Mouse (Mus musculus) forebrain, embryonic 16.5 days (tissue): ENCODE measurements at regions not wholly inside any gene's neighbourhood (a gene's known extent, or its start where the extent isn't known, plus 50 kb on each side); places are given as distances from the start of the nearest gene placed in this dataset.
A peak's percentile ranks its signal among the peaks of the same experiment; 100 is the strongest.

Source experiments
- ATAC-seq: fragments of 200-750 bp; cut with Nextera tagmentation; 2 replicates; pipeline ENCODE4 v1.8.0; 2017; ENCODE audit warnings: mild to moderate bottlenecking, moderate library complexity
- H3K27ac ChIP-seq: fragments of 300-500 bp; sonication (generic); 2 replicates; pipeline ENCODE4 v1.5.1; 2014; ENCODE audit warnings: low read length, control low read depth
- H3K27me3 ChIP-seq: fragments of 300-500 bp; sonication (generic); replicated peaks from 2 replicates; pipeline ENCODE4 v1.6.1; 2014; ENCODE audit warnings: low read length; ENCODE audit not compliant: control insufficient read depth, insufficient read depth
- H3K36me3 ChIP-seq: fragments of 300-500 bp; sonication (generic); 2 replicates; pipeline ENCODE4 v1.6.1; 2014; ENCODE audit not compliant: control insufficient read depth, insufficient read depth
- H3K4me1 ChIP-seq: fragments of 300-500 bp; sonication (generic); replicated peaks from 2 replicates; pipeline ENCODE4 v1.6.1; 2014; ENCODE audit warnings: low read length; ENCODE audit not compliant: control insufficient read depth, insufficient read depth
- H3K4me2 ChIP-seq: fragments of 300-500 bp; sonication (generic); 2 replicates; pipeline ENCODE4 v1.6.1; 2014; ENCODE audit warnings: mild to moderate bottlenecking, low read length, control low read depth
- H3K4me3 ChIP-seq: fragments of 300-500 bp; sonication (generic); replicated peaks from 2 replicates; pipeline ENCODE4 v1.5.1; 2014; ENCODE audit warnings: mild to moderate bottlenecking, low read length, control low read depth
- H3K9ac ChIP-seq: fragments of 300-500 bp; sonication (generic); replicated peaks from 2 replicates; pipeline ENCODE4 v1.6.1; 2014; ENCODE audit warnings: low read depth, low read length, control low read depth
- H3K9me3 ChIP-seq: fragments of 300-500 bp; sonication (generic); 2 replicates; pipeline ENCODE4 v1.6.1; 2016; ENCODE audit warnings: low read length; ENCODE audit not compliant: control insufficient read depth
- WGBS: fragments of 180-500 bp; shearing (Covaris S2); extraction: QIAGEN DNeasy Blood & Tissue Kit; methylation state at CpG from one replicate; pipeline ENCODE4 v1.1.7; 2014; 5-methylcytosine and 5-hydroxymethylcytosine counted together

GRCm38 (mm10) chr11:8148485-8148825 is 515.9 kb downstream of the Tns3 start:
- WGBS, result 80% methylated on average over 5 of the region's 5 CpGs
- no peak overlapping the region for H3K4me3 ChIP-seq
- H3K27ac ChIP-seq, result no peak overlapping the region
- no peaks in the 10 kb centered on the region for H3K27me3 ChIP-seq
- H3K9ac ChIP-seq, result no peak overlapping the region
- H3K4me1 ChIP-seq, result no peaks in the 10 kb centered on the region
- no peaks in the 10 kb centered on the region for H3K36me3 ChIP-seq
- ATAC-seq, result no peak
- H3K4me2 ChIP-seq, result no peak overlapping the region
- H3K9me3 ChIP-seq, result no peaks in the 10 kb centered on the region

- Histone ChIP-seq H3K36me3 (no peaks in the 10 kb centered on the region), H3K4me2 (peak overlapping the region; percentile 24), H3K27me3 (no peaks in the 10 kb centered on the region), H3K27ac (no peak overlapping the region), H3K9ac (no peak overlapping the region), H3K4me3 (no peak overlapping the region), H3K4me1 (no peaks in the 10 kb centered on the region), H3K9me3 (no peaks in the 10 kb centered on the region)
- WGBS, result 5% methylated on average over 6 of the region's 6 CpGs
- ATAC-seq, result 0 out of 2 replicates have a peak, but pooled peaks have one; percentile 61
Observed at GRCm38 (mm10) chr11:8147790-8148484, 516.4 kb downstream of the Tns3 start.

DNA sequence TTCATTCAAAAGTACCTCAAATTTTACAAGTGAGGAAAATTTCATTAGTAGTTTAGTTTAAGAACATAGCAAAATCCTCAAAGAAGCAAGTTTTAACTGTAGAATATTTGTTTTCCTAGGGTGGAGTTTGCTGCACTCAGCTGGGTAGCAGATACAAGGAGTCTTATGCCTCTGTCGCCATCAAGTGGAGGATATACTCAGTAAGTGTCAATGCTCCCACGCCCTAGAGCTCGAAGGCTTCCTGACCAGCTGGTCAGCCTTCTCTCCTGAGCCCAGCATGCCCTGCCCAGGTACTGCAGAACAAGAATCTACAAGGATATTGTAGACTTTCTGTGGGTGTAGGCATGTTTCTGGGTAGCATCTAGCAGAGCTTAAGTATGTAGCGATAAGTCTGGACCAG is 527.0 kb downstream of the Tns3 start:
- ATAC-seq, result no peak

GRCm38 (mm10) chr11:8136666-8137065 is 527.7 kb downstream of the Tns3 start:
- no peaks in the 10 kb centered on the region for H3K9me3 ChIP-seq
- H3K36me3 ChIP-seq, result no peaks in the 10 kb centered on the region
- no peaks in the 10 kb centered on the region for H3K4me1 ChIP-seq
- WGBS, result 90% methylated on average over 4 of the region's 4 CpGs
- no peak overlapping the region for H3K4me2 ChIP-seq
- H3K4me3 ChIP-seq, result no peak overlapping the region
- no peak for ATAC-seq
- no peaks in the 10 kb centered on the region for H3K27me3 ChIP-seq
- H3K9ac ChIP-seq, result no peak overlapping the region
- no peak overlapping the region for H3K27ac ChIP-seq

More for the DNA sequence above, 527.0 kb downstream of the Tns3 start:
- Histone ChIP-seq H3K4me3 (no peak overlapping the region), H3K27me3 (no peaks in the 10 kb centered on the region), H3K4me2 (no peak overlapping the region), H3K36me3 (no peaks in the 10 kb centered on the region), H3K9ac (no peak overlapping the region), H3K27ac (no peak overlapping the region), H3K4me1 (no peaks in the 10 kb centered on the region), H3K9me3 (no peaks in the 10 kb centered on the region)
- WGBS, result 49% methylated on average over 4 of the region's 4 CpGs

- H3K4me2 ChIP-seq, result no peak overlapping the region
- H3K9ac ChIP-seq, result no peak overlapping the region
- H3K27ac ChIP-seq, result no peak overlapping the region
- no peaks in the 10 kb centered on the region for H3K4me1 ChIP-seq
- H3K27me3 ChIP-seq, result no peaks in the 10 kb centered on the region
- no peak for ATAC-seq
- WGBS, result 97% methylated on average over 2 of the region's 2 CpGs
- no peaks in the 10 kb centered on the region for H3K36me3 ChIP-seq
- no peaks in the 10 kb centered on the region for H3K9me3 ChIP-seq
- H3K4me3 ChIP-seq, result no peak overlapping the region
Observed at GRCm38 (mm10) chr11:8109286-8109685, 555.0 kb downstream of the Tns3 start.

DNA sequence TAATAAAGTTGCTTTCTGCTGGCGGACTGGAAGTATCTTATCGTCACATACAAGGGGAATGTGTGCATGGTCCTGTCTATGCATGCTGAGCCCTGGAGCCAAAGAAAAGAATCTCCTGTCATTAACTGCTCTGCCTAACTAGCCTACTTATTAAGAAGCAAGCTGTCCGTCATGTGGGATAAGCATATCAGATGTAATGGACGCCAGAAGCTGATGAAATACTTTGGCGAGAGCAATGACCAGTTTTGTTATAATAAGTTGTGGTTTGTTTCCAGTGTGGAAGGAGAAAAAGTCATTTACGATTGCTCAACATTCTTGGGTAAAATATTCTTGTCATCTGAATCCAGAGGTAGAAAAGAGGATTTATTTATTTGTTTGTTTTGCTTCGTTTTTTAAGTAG is 563.2 kb downstream of the Tns3 start:
- H3K36me3 ChIP-seq, result no peaks in the 10 kb centered on the region
- 81% methylated on average over 7 of the region's 7 CpGs for WGBS
- H3K4me2 ChIP-seq, result no peak overlapping the region
- no peaks in the 10 kb centered on the region for H3K27me3 ChIP-seq
- ATAC-seq, result no peak
- no peak overlapping the region for H3K4me3 ChIP-seq
- no peaks in the 10 kb centered on the region for H3K4me1 ChIP-seq
- no peak overlapping the region for H3K27ac ChIP-seq
- H3K9me3 ChIP-seq, result no peaks in the 10 kb centered on the region
- H3K9ac ChIP-seq, result no peak overlapping the region

DNA sequence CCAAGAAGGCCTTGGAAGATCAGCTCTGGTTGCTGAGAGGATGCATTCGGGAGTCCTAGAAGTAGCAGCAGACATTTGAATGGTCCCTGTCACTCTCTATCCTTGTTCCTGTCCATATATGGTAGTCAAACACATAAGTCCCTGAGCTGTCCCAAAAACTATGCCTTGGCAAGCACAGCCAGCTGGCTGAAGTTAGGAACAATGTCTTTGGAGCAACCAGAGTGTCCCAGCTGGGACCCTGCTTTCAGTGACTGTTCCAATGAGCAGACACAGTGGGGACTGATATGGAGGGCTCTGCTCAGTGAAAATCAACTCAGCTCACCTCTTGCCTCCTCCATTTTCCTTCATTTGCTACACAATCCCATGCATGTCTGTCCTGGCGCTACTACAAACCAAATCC is 580.0 kb downstream of the Tns3 start:
- H3K36me3 ChIP-seq, result no peaks in the 10 kb centered on the region
- H3K4me3 ChIP-seq, result no peak overlapping the region
- H3K4me1 ChIP-seq, result no peaks in the 10 kb centered on the region
- no peak overlapping the region for H3K4me2 ChIP-seq
- no peak overlapping the region for H3K9ac ChIP-seq
- 91% methylated on average over 2 of the region's 2 CpGs for WGBS
- H3K27ac ChIP-seq, result no peak overlapping the region
- ATAC-seq, result no peak
- no peaks in the 10 kb centered on the region for H3K9me3 ChIP-seq
- no peaks in the 10 kb centered on the region for H3K27me3 ChIP-seq

GRCm38 (mm10) chr11:8082811-8083210 is 581.5 kb downstream of the Tns3 start:
- no peaks in the 10 kb centered on the region for H3K36me3 ChIP-seq
- H3K27me3 ChIP-seq, result no peaks in the 10 kb centered on the region
- no peaks in the 10 kb centered on the region for H3K4me1 ChIP-seq
- no peak for ATAC-seq
- no peak overlapping the region for H3K9ac ChIP-seq
- no peaks in the 10 kb centered on the region for H3K9me3 ChIP-seq
- no peak overlapping the region for H3K4me3 ChIP-seq
- H3K27ac ChIP-seq, result no peak overlapping the region
- H3K4me2 ChIP-seq, result no peak overlapping the region
- 91% methylated on average over 4 of the region's 6 CpGs for WGBS

- no peak overlapping the region for H3K9ac ChIP-seq
- H3K4me1 ChIP-seq, result no peaks in the 10 kb centered on the region
- no peak for ATAC-seq
- no peaks in the 10 kb centered on the region for H3K27me3 ChIP-seq
- 79% methylated on average over 1 of the region's 1 CpGs for WGBS
- no peak overlapping the region for H3K4me3 ChIP-seq
- no peak overlapping the region for H3K4me2 ChIP-seq
- no peaks in the 10 kb centered on the region for H3K9me3 ChIP-seq
- no peaks in the 10 kb centered on the region for H3K36me3 ChIP-seq
- no peak overlapping the region for H3K27ac ChIP-seq
Observed at GRCm38 (mm10) chr11:8073321-8073720, 591.0 kb downstream of the Tns3 start.

DNA sequence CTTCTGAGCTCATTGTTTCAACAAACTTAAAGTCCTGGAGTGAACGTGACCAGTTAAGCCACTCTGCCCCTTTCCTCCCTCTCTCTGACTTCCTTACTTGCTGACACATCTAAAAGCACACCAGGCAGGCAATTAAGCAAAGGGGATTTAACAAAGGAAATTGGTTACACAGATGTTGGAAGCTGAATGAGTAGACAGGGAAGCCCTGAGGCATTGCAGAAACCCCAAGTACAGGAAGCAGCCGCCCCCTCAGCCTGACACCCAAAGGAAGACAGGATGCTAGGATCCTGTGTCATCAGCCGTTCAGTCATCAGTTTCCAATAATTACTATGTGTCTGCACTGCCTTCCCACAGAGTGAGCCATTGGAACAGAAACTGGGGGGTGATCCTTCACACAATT is 595.5 kb downstream of the Tns3 start:
- Histone ChIP-seq H3K4me3 (no peak overlapping the region), H3K27ac (no peak overlapping the region), H3K27me3 (no peaks in the 10 kb centered on the region), H3K4me1 (no peaks in the 10 kb centered on the region), H3K9me3 (no peaks in the 10 kb centered on the region), H3K4me2 (no peak overlapping the region), H3K9ac (no peak overlapping the region), H3K36me3 (no peaks in the 10 kb centered on the region)
- WGBS, result 14% methylated on average over 3 of the region's 3 CpGs
- ATAC-seq, result no peak
